Comparison of ENCODE assay signal across 8 mouse cellular contexts in the genomic region with DNA sequence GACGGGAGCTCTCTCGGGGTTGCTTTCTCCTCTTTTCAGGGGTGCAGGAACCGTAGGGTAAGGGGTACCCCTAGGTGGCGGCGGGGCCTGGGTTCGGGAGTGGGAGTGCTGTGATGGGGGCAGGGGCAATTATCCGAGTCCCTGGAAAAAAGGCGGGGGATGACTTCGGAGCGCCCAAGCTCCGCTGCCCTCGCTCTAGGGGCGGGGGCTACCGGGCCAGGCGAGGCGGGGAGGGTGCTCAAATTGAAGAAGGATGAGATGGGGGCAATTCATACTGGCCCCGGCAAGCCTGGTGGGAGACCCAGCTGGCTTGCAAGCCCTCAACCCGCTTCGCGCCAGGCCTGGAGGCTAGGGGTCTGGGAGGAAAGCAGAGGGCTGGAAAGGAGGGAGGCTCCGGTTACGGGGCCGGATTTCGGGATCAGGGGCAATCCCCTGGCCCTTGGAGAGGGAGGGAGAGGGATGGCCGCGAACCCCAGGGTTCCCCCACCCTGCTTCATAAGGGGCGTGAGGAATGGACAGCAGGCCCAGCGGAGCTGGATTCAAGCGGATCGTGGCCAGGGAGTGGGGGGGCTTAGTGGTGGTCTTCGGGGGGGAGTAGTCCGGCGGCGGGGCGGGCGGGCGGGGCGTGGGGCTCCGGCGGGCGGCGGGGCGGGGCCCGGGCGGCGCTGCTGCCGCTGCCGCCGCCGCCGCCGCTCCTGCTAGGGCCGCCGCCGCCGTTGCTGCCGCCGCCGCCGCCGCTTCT. TPM values are rescaled to one million over a fixed set of nuclear protein-coding genes. Genes with fewer than 3 reads are reported as not detected.
DNase-seq lines count a peak whose midpoint lies in the region; ATAC-seq and TF ChIP-seq lines count a peak whose summit lies in the region.

No protein-coding gene starts in this region.

- in situ Hi-C loops in CH12.LX (cut with MboI; ENCODE audit: low pct_ligation_motif_present, low pct_unique_long_range_greater_than_20kb, low sequenced_read_pairs), result loop anchor here (10.0 kb wide), 1 partner anchor 60 kb away; no protein-coding TSS in a partner anchor

- no peaks in the 10 kb centered on the region for H3K36me3 ChIP-seq in CH12.LX (replicated peaks in 1 of 2; ENCODE audit: control insufficient read depth in 1 of 2, insufficient read depth in 1 of 2, low read length in 1 of 2)
- no peaks in the 10 kb centered on the region for H3K36me3 ChIP-seq in heart, embryonic 13.5 days
- no peaks in the 10 kb centered on the region for H3K36me3 ChIP-seq in kidney, postnatal 0 days (ENCODE audit: insufficient read depth, low read length)
- H3K36me3 ChIP-seq in midbrain, embryonic 11.5 days (ENCODE audit: control insufficient read depth, insufficient read depth, low read length), result no peaks in the 10 kb centered on the region

- no peak for TF ChIP-seq EP300 in CH12.LX (IDR thresholded peaks at IDR 0.05; ENCODE audit: low read length)

- H3K4me1 ChIP-seq in CH12.LX (ENCODE audit: control insufficient read depth in 1 of 2, insufficient read depth in 2 of 2), result peaks cover 0 to 17% of the 10 kb centered on the region in 2 experiments; a peak in 2 of 4 replicates
- H3K4me1 ChIP-seq in heart, embryonic 13.5 days, result peaks cover 11% of the 10 kb centered on the region
- H3K4me1 ChIP-seq in kidney, postnatal 0 days (replicated peaks; ENCODE audit: insufficient read depth, low read length), result no peaks in the 10 kb centered on the region
- peaks cover 2% of the 10 kb centered on the region; the same call in 1 of the 2 replicates for H3K4me1 ChIP-seq in midbrain, embryonic 11.5 days (ENCODE audit: control insufficient read depth, insufficient read depth, low read length)

- H3K4me3 ChIP-seq in CH12.LX (replicated peaks in 1 of 3; ENCODE audit: low read depth in 2 of 3, low read length in 2 of 3, poor library complexity in 1 of 3), result peak overlapping the region; percentile 25 to 75 (median 55)
- peak overlapping the region; percentile 64 for H3K4me3 ChIP-seq in heart, embryonic 13.5 days
- peak overlapping the region; percentile 51 for H3K4me3 ChIP-seq in kidney, postnatal 0 days (replicated peaks; ENCODE audit: low read depth, low read length)
- H3K4me3 ChIP-seq in midbrain, embryonic 11.5 days (ENCODE audit: low read depth, low read length), result peak overlapping the region; percentile 58

- TF ChIP-seq CTCF in CH12.LX (conservative IDR thresholded peaks at IDR 0.05 in 1 of 2, IDR thresholded peaks at IDR 0.05 in 1 of 2; ENCODE audit: low read depth in 2 of 2, low read length in 2 of 2), result no peak
- TF ChIP-seq CTCF in kidney, postnatal 0 days (IDR thresholded peaks at IDR 0.05; ENCODE audit: low read depth), result no peak

- dilution Hi-C loops in CH12.LX (cut with MboI; ENCODE audit: extremely low pct_ligation_motif_present, extremely low pct_unique_long_range_greater_than_20kb, low sequenced_read_pairs), result no loop called here

- H3K4me2 ChIP-seq in CH12.LX (ENCODE audit: insufficient read depth, low read depth, poor library complexity, severe bottlenecking), result peak overlapping the region; percentile 60
- H3K4me2 ChIP-seq in heart, embryonic 13.5 days, result peak overlapping the region; percentile 83
- H3K4me2 ChIP-seq in kidney, postnatal 0 days (ENCODE audit: low read length), result peak overlapping the region; percentile 75
- peak overlapping the region; percentile 71 for H3K4me2 ChIP-seq in midbrain, embryonic 11.5 days

- no peak for ATAC-seq in heart, embryonic 13.5 days (ENCODE audit: extremely low read depth, insufficient number of reproducible peaks, low FRiP score, low TSS enrichment)
- ATAC-seq in kidney, postnatal 0 days (replicated peaks; ENCODE audit: low FRiP score, low read depth), result no peak
- ATAC-seq in midbrain, embryonic 11.5 days (ENCODE audit: low FRiP score), result 0 out of 2 replicates have a peak, but pooled peaks have one; percentile 3
- no peak for ATAC-seq in erythroid progenitor cell, adult 5-6 weeks (replicated peaks; ENCODE audit: low FRiP score, poor library complexity, severe bottlenecking)

- no peak overlapping the region for H3K27ac ChIP-seq in CH12.LX (ENCODE audit: insufficient read depth, low read depth)
- 0 out of 2 replicates have a peak overlapping the region, but pooled peaks have one; percentile 28 for H3K27ac ChIP-seq in heart, embryonic 13.5 days (replicated peaks)
- no peak overlapping the region for H3K27ac ChIP-seq in kidney, postnatal 0 days
- H3K27ac ChIP-seq in midbrain, embryonic 11.5 days (ENCODE audit: low read depth, low read length), result no peak overlapping the region; the same call in 1 of the 2 replicates

- peaks cover 16% of the 10 kb centered on the region for H3K27me3 ChIP-seq in CH12.LX (replicated peaks)
- H3K27me3 ChIP-seq in heart, embryonic 13.5 days (replicated peaks), result peaks cover 51% of the 10 kb centered on the region
- H3K27me3 ChIP-seq in kidney, postnatal 0 days (ENCODE audit: insufficient read depth, low read length), result no peaks in the 10 kb centered on the region
- no peaks in the 10 kb centered on the region; the same call in none of the 2 replicates for H3K27me3 ChIP-seq in midbrain, embryonic 11.5 days (ENCODE audit: control insufficient read depth, insufficient read depth, low read length)

- no peaks in the 10 kb centered on the region for H3K79me2 ChIP-seq in CH12.LX (replicated peaks; ENCODE audit: control insufficient read depth, extremely low read depth, insufficient read depth, poor library complexity, severe bottlenecking)

- TF ChIP-seq RAD21 in CH12.LX (IDR thresholded peaks at IDR 0.05; ENCODE audit: low read depth, low read length), result no peak

- 9% methylated on average over 23 of the region's 61 CpGs for WGBS in heart, embryonic 13.5 days
- WGBS in kidney, postnatal 0 days, result 24% methylated on average over 32 of the region's 61 CpGs
- WGBS in midbrain, embryonic 11.5 days, result 24% methylated on average over 25 of the region's 61 CpGs

- peak; percentile 9 for DNase-seq in 416B (ENCODE audit: low read depth)
- DNase-seq in CH12.LX (ENCODE audit: extremely low read depth), result no peak
- DNase-seq in cerebellum, postnatal 36 days, result peak; percentile 8 to 13
- no peak for DNase-seq in kidney, postnatal 0 days (ENCODE audit: low spot score)
- peak; percentile 89 for DNase-seq in midbrain, embryonic 11.5 days (ENCODE audit: low spot score, missing footprints)
- DNase-seq in testis, postnatal 14 days (ENCODE audit: low spot score), result peak; percentile 5

- TF ChIP-seq POLR2A in CH12.LX (IDR thresholded peaks at IDR 0.05; ENCODE audit: low read depth, low read length), result no peak

- no peaks in the 10 kb centered on the region for H3K9me3 ChIP-seq in CH12.LX (replicated peaks; ENCODE audit: low read length)
- no peaks in the 10 kb centered on the region for H3K9me3 ChIP-seq in heart, embryonic 13.5 days
- no peaks in the 10 kb centered on the region for H3K9me3 ChIP-seq in kidney, postnatal 0 days (replicated peaks; ENCODE audit: low read length)
- H3K9me3 ChIP-seq in midbrain, embryonic 11.5 days (ENCODE audit: control insufficient read depth, low read length), result no peaks in the 10 kb centered on the region

- peak overlapping the region; percentile 40; the same call in 1 of the 2 replicates for H3K9ac ChIP-seq in CH12.LX (ENCODE audit: insufficient read depth, low read depth)
- H3K9ac ChIP-seq in heart, embryonic 13.5 days, result peak overlapping the region; percentile 82
- H3K9ac ChIP-seq in kidney, postnatal 0 days (ENCODE audit: low read depth, low read length), result peak overlapping the region; percentile 54
- peak overlapping the region; percentile 68 for H3K9ac ChIP-seq in midbrain, embryonic 11.5 days (ENCODE audit: low read length)

TF ChIP-seq in CH12.LX, 34 proteins besides CTCF, POLR2A, EP300 and RAD21:
- TF ChIP-seq E2F4 (IDR thresholded peaks at IDR 0.05; ENCODE audit: insufficient replicate concordance, low read depth, low read length) (no peak), ZC3H11A (IDR thresholded peaks at IDR 0.05; ENCODE audit: low read depth, low read length) (no peak), PAX5 (IDR thresholded peaks at IDR 0.05; ENCODE audit: low read length) (no peak), CHD2 (IDR thresholded peaks at IDR 0.05; ENCODE audit: low read length) (no peak), SMC3 (IDR thresholded peaks at IDR 0.05; ENCODE audit: low read depth, low read length) (no peak), MXI1 (IDR thresholded peaks at IDR 0.05; ENCODE audit: low read depth, low read length) (no peak), NELFE (IDR thresholded peaks at IDR 0.05; ENCODE audit: low read depth, low read length) (no peak), SIN3A (IDR thresholded peaks at IDR 0.05; ENCODE audit: low read length) (no peak), ELF1 (IDR thresholded peaks at IDR 0.05; ENCODE audit: low read depth, low read length) (no peak), HCFC1 (IDR thresholded peaks at IDR 0.05; ENCODE audit: low read depth, low read length) (no peak), JUN (IDR thresholded peaks at IDR 0.05; ENCODE audit: insufficient read depth, low read depth, low read length) (no peak), KAT2A (IDR thresholded peaks at IDR 0.05; ENCODE audit: insufficient replicate concordance, low read length) (no peak), TCF12 (IDR thresholded peaks at IDR 0.05; ENCODE audit: low read depth, low read length) (no peak), RCOR1 (conservative IDR thresholded peaks at IDR 0.05; ENCODE audit: low read depth, low read length) (no peak), USF1 (IDR thresholded peaks at IDR 0.05; ENCODE audit: low read depth, low read length) (no peak)
TF ChIP-seq in CH12.LX: peak in this region for 0.

RNA-seq across cellular contexts. Expression of a gene that starts 3.7 kb away (rescaled TPM):
- total RNA-seq in CH12.LX (2012; rRNA removed) (1.3 and 1.9 TPM in 2 replicates), CH12.LX (2014; rRNA removed) (0.18 and 0.30 TPM in 2 replicates)
- 2.2 and 3.1 TPM in 2 replicates for polyA plus RNA-seq in CH12.LX (2012; ENCODE audit: insufficient read length, low read depth)
- polyA plus RNA-seq in heart, embryonic 13.5 days (2015; fragmentation: Nextera tagmentation; extraction: Ambion mirVana), result 3.8 and 4.1 TPM in 2 replicates
- polyA plus RNA-seq in kidney, postnatal 0 days (2015; fragmentation: Nextera tagmentation; extraction: Ambion mirVana), result 3.0 and 3.3 TPM in 2 replicates
- 4.2 and 4.7 TPM in 2 replicates for polyA plus RNA-seq in midbrain, embryonic 11.5 days (2014; fragmentation: Nextera tagmentation; extraction: Ambion mirVana)
- 32.1 and 40.2 TPM in 2 replicates for total RNA-seq in erythroid progenitor cell, adult 5-6 weeks (2015; ENCODE audit: low replicate concordance)
- 86.3 and 87.1 TPM in 2 replicates for total RNA-seq in erythroid progenitor cell, adult 5-6 weeks (2017; ENCODE audit: low replicate concordance)

Comparison
In these comparisons a context has a peak if more than half of its experiments do, and no peak if none do; other contexts are left out.
1. DNase-seq: peak in 416B (single experiment), cerebellum, postnatal 36 days (2 of 2), midbrain, embryonic 11.5 days (single experiment) and testis, postnatal 14 days (single experiment); none in CH12.LX (single experiment) and kidney, postnatal 0 days (single experiment).
2. Peak in every context shown above with its lines, with median percentiles within 50 percentile points of each other: H3K4me2 ChIP-seq, H3K4me3 ChIP-seq and H3K9ac ChIP-seq.